Mouse (Mus musculus): ENCODE measurements around the gene Fxyd3.

The Fxyd3 gene

GRCm38 (mm10) chr7:31076492-31076891 is at the start of gene Fxyd3:
TSS of gene Fxyd3 (minus strand) at chr7:31076704.
- DNase-seq, result no peak

- peak; percentile 81 for DNase-seq
These were observed 48.6 kb upstream of the Fxyd3 start for GRCm38 (mm10) chr7:31125116-31125515.

GRCm38 (mm10) chr7:31124381-31124780 is 47.9 kb upstream of the Fxyd3 start:
- DNase-seq, result no peak

GRCm38 (mm10) chr7:31123697-31124096 is 47.2 kb upstream of the Fxyd3 start:
- no peak for DNase-seq

- DNase-seq, result peak; percentile 85
These were observed 46.4 kb upstream of the Fxyd3 start for GRCm38 (mm10) chr7:31122641-31123631.

- no peak for DNase-seq
These were observed 43.1 kb upstream of the Fxyd3 start for GRCm38 (mm10) chr7:31119556-31119955.

- peak; percentile 78 for DNase-seq
These were observed 42.0 kb upstream of the Fxyd3 start for GRCm38 (mm10) chr7:31118486-31118885.

- DNase-seq, result peak; percentile 57
These were observed 41.0 kb upstream of the Fxyd3 start for GRCm38 (mm10) chr7:31117465-31117864.

- peak; percentile 53 for DNase-seq
These were observed 40.2 kb upstream of the Fxyd3 start for GRCm38 (mm10) chr7:31116721-31117145.

GRCm38 (mm10) chr7:31115587-31116043 is 39.1 kb upstream of the Fxyd3 start:
- peak; percentile 69 for DNase-seq

GRCm38 (mm10) chr7:31115182-31115581 is 38.7 kb upstream of the Fxyd3 start, which contains the start of gene Hpn:
TSS of gene Hpn (minus strand) at chr7:31115290.
- DNase-seq, result no peak

GRCm38 (mm10) chr7:31114646-31115045 is 38.1 kb upstream of the Fxyd3 start:
- peak; percentile 39 for DNase-seq

- peak; percentile 15 for DNase-seq
These were observed 37.3 kb upstream of the Fxyd3 start for GRCm38 (mm10) chr7:31113800-31114199.

GRCm38 (mm10) chr7:31112036-31112435 is 35.5 kb upstream of the Fxyd3 start:
- DNase-seq, result no peak

GRCm38 (mm10) chr7:31110861-31111385 is 34.4 kb upstream of the Fxyd3 start:
- DNase-seq, result no peak

- peak; percentile 16 for DNase-seq
These were observed 33.3 kb upstream of the Fxyd3 start for GRCm38 (mm10) chr7:31109796-31110195.

- peak; percentile 68 for DNase-seq
These were observed 32.6 kb upstream of the Fxyd3 start for GRCm38 (mm10) chr7:31109091-31109490.

GRCm38 (mm10) chr7:31107781-31108180 is 31.3 kb upstream of the Fxyd3 start:
- no peak for DNase-seq

- DNase-seq, result no peak
These were observed 29.7 kb upstream of the Fxyd3 start for GRCm38 (mm10) chr7:31106166-31106565.

- peak; percentile 65 for DNase-seq
These were observed 28.7 kb upstream of the Fxyd3 start for GRCm38 (mm10) chr7:31105061-31105768.

GRCm38 (mm10) chr7:31100786-31101185 is 24.3 kb upstream of the Fxyd3 start:
- no peak for DNase-seq

- no peak for DNase-seq
These were observed 23.1 kb upstream of the Fxyd3 start for GRCm38 (mm10) chr7:31099612-31099982.

Measured in cerebellum, adult 8-10 months (tissue).